Mouse (Mus musculus) central nervous system, embryonic 18 days (tissue): ENCODE results near the gene Tbl2. TPM values are rescaled to one million over a fixed set of nuclear protein-coding genes. Genes with fewer than 3 reads are reported as not detected.

Experiments used
- polyA plus RNA-seq: library from polyadenylated mRNA; depleted of rRNA; stranded (reverse); fragments of >200 nt; gene quantifications from 2 replicates; pipeline ENCODE4 v1.2.3, GENCODE M21; 2012; rRNA removed

Gene Tbl2
- 9.0 and 9.2 TPM in 2 replicates for polyA plus RNA-seq

DNA sequence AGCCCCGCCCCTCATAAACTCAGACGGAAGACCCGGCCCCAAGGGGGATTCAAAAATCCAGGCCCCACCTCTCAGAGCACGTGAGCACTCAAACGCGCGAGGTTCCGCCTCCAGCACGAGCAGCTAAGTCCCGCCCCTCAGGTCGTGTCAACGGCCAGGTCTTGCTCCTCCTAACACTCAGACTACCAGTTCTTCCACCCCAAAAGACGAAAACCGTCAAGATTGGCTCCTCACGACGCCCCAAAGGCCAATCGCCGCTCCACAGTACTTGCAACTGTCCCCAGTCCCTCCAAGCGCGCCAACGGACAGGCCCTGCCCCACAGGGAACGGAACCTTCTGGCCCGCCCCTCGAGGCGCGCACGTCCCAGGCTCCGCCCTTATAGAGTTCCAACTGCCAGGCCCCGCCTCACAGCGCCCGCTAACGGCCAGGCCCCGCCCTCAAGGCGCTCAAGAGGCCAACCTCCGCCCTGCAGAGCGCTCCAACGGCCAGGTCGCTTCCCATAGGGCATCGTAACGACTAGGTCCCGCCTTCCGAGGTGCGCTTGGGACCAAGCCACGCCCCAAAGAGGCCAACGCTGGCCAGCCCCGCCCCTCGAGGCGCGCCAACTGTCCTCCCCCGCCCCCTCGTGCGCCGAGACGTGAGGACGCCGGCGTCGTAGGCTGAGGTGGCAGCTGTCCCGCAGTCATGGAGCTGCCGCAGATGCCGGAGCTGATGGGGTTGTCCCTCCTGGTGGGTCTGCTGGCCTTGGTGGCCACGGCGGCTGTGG is at the start of gene Tbl2:
Gene Tbl2 (plus strand): TSS at position 605 of the 767 bp plus-strand sequence.

GRCm38 (mm10) chr5:135168063-135169062 is 18.9 kb downstream of the Tbl2 start, which contains the start of gene Bcl7b:
TSS of gene Bcl7b (plus strand) at chr5:135168283.

GRCm38 (mm10) chr5:135186621-135187348 is 37.3 kb downstream of the Tbl2 start, which contains the start of gene Baz1b:
TSS of gene Baz1b (plus strand) at chr5:135187264.

Other genes starting within 250 kb of the Tbl2 start
- gene Tmem270, start 242.9 kb upstream of the Tbl2 start, polyA plus RNA-seq: not detected in 2 replicates
- gene Cldn13, start 234.1 kb upstream of the Tbl2 start, polyA plus RNA-seq: not detected in 2 replicates
- 5.6 and 6.1 TPM in 2 replicates for gene Mettl27, start 217.3 kb upstream of the Tbl2 start, polyA plus RNA-seq
- 0.12 and 11.4 TPM in 2 replicates for gene Cldn4, start 202.7 kb upstream of the Tbl2 start, polyA plus RNA-seq
- gene Cldn3, start 163.4 kb upstream of the Tbl2 start, polyA plus RNA-seq: 3.8 and 9.1 TPM in 2 replicates
- 103 TPM in 2 replicates for gene Abhd11, start 140.5 kb upstream of the Tbl2 start, polyA plus RNA-seq
- gene Stx1a, start 126.2 kb upstream of the Tbl2 start, polyA plus RNA-seq: 231 and 254 TPM in 2 replicates
- 36.5 and 36.6 TPM in 2 replicates for gene Dnajc30, start 85.5 kb upstream of the Tbl2 start, polyA plus RNA-seq
- gene Bud23, start 84.7 kb upstream of the Tbl2 start, polyA plus RNA-seq: 77.8 and 92.0 TPM in 2 replicates
- gene Vps37d, start 71.4 kb upstream of the Tbl2 start, polyA plus RNA-seq: 58.7 and 61.8 TPM in 2 replicates
- 1.1 TPM in 2 replicates for gene Mlxipl, start 59.8 kb upstream of the Tbl2 start, polyA plus RNA-seq
- gene Bcl7b, start 18.6 kb downstream of the Tbl2 start, polyA plus RNA-seq: 17.5 and 19.9 TPM in 2 replicates
- gene Baz1b, start 37.6 kb downstream of the Tbl2 start, polyA plus RNA-seq: 45.0 and 47.3 TPM in 2 replicates
- 10.7 and 11.8 TPM in 2 replicates for gene Fzd9, start 101.6 kb downstream of the Tbl2 start, polyA plus RNA-seq
- gene Fkbp6, start 200.4 kb downstream of the Tbl2 start, polyA plus RNA-seq: 0.13 and 0.23 TPM in 2 replicates
- not detected in 2 replicates for gene Trim50, start 203.6 kb downstream of the Tbl2 start, polyA plus RNA-seq
- 51.4 and 52.8 TPM in 2 replicates for gene Nsun5, start 220.3 kb downstream of the Tbl2 start, polyA plus RNA-seq
- 13.5 and 18.0 TPM in 2 replicates for gene Pom121, start 244.9 kb downstream of the Tbl2 start, polyA plus RNA-seq